Mouse (Mus musculus): Measurements from ENCODE around the gene Cops9. TPM values are rescaled to one million over a fixed set of nuclear protein-coding genes. Genes with fewer than 3 reads are reported as not detected.

The Cops9 gene
- total and polyA plus RNA-seq, 3 experiments: 377 to 618 TPM; not detected in 1

DNA sequence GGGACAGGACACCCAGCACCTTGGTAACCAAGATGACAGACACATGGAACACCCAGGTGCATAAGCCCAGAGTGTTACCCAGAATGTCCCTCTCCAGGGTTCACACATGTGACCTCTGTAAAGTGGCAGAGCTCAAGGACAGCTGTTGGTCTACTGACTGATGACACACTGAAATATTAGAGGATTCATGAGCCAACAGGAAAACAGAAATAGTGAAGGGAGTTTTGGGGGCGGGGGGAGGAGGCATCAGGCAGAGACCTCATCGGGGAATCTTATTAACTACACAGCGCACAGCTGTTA, 34.8 kb upstream of the Cops9 start:
- no peaks in the 10 kb centered on the region for H3K27me3 ChIP-seq (ENCODE audit: control insufficient read depth in 1 of 2, insufficient read depth in 2 of 2, low read length in 2 of 2)
- no peaks in the 10 kb centered on the region for H3K4me1 ChIP-seq (ENCODE audit: control insufficient read depth in 1 of 2, insufficient read depth in 2 of 2, low read length in 2 of 2)
- no peak overlapping the region for H3K27ac ChIP-seq (ENCODE audit: control insufficient read depth, low read depth, low read length)
- H3K9ac ChIP-seq (ENCODE audit: control insufficient read depth, low read depth, low read length, poor library complexity, severe bottlenecking): no peak overlapping the region
- no peak for DNase-seq (ENCODE audit: low read depth, low spot score)
- no peak overlapping the region for H3K4me3 ChIP-seq (ENCODE audit: control insufficient read depth in 1 of 2, insufficient read depth in 1 of 2, low read depth in 2 of 2, low read length in 2 of 2)
- H3K9me3 ChIP-seq (replicated peaks; ENCODE audit: insufficient read depth, low read length): no peaks in the 10 kb centered on the region
- no peaks in the 10 kb centered on the region for H3K79me2 ChIP-seq (ENCODE audit: control insufficient read depth, insufficient read depth, low read length, poor library complexity)
- TF ChIP-seq NELFE (IDR thresholded peaks at IDR 0.05; ENCODE audit: low read depth, low read length) (no peak), GABPA (IDR thresholded peaks at IDR 0.05; ENCODE audit: low read depth, low read length) (no peak), MYB (IDR thresholded peaks at IDR 0.05; ENCODE audit: low read depth, low read length) (no peak), TAL1 (IDR thresholded peaks at IDR 0.05; ENCODE audit: low read length) (no peak), RAD21 (IDR thresholded peaks at IDR 0.05; ENCODE audit: low read depth, low read length) (no peak), MXI1 (IDR thresholded peaks at IDR 0.05; ENCODE audit: low read depth, low read length) (no peak), RCOR1 (IDR thresholded peaks at IDR 0.05; ENCODE audit: low read depth, low read length) (no peak), POLR2AphosphoS5 (IDR thresholded peaks at IDR 0.05; ENCODE audit: borderline replicate concordance, low read depth, low read length) (no peak), TBP (IDR thresholded peaks at IDR 0.05; ENCODE audit: low read depth, low read length) (no peak), EP300 (IDR thresholded peaks at IDR 0.05; ENCODE audit: low read depth in 1 of 2, low read length in 2 of 2) (no peak), MAX (IDR thresholded peaks at IDR 0.05; ENCODE audit: low read length) (no peak), SIN3A (IDR thresholded peaks at IDR 0.05; ENCODE audit: low read length) (no peak), HCFC1 (IDR thresholded peaks at IDR 0.05; ENCODE audit: low read depth, low read length) (no peak)
- H3K36me3 ChIP-seq (ENCODE audit: control insufficient read depth in 1 of 2, insufficient read depth in 2 of 2, low read length in 2 of 2): no peaks in the 10 kb centered on the region

DNA sequence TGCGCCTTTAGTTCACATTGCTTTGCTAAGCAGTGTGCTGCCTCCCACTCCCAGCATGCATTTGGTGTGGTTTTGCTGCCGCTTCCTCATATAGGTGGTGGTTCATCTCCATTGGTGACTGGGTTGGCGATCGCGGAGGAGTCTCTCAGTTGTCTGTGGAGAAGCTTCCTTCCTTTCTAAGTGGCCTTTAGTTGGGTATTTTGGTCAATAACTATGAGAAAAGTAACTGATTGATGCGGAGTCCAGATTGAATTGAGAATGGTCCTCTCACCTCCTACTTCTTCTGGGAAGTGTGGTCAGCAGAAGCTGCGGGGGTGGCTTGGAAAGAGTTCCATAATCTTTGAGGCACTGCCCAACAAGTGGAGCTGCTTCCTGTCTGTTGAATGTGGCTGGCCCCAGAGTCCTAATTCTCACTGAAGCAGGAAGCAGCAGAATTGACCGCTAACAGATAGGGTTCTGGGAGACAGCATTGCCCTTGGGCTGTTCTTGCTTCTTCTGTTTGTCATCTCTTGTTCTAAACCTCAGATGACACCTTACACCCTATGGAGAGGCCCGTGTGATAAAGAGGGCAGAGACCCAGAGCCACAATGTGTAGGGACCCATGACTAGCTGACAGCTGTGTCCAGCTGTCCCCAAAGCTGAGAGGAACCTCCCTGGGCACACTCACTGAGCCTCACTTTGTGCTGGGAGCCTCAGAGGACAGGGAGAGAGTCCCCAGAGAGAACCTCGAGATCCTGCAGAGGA, 34.3 kb upstream of the Cops9 start:
- TF ChIP-seq ETS1 (IDR thresholded peaks at IDR 0.05; ENCODE audit: low read depth, low read length) (no peak), POLR2AphosphoS5 (IDR thresholded peaks at IDR 0.05; ENCODE audit: borderline replicate concordance, low read depth, low read length) (no peak), NRF1 (IDR thresholded peaks at IDR 0.05; ENCODE audit: insufficient read depth, low read depth, low read length, poor library complexity, severe bottlenecking) (no peak), SIN3A (IDR thresholded peaks at IDR 0.05; ENCODE audit: low read length) (no peak), BHLHE40 (IDR thresholded peaks at IDR 0.05; ENCODE audit: borderline replicate concordance, low read depth, low read length) (no peak), MYC (IDR thresholded peaks at IDR 0.05; ENCODE audit: low read depth, low read length) (no peak), CHD1 (IDR thresholded peaks at IDR 0.05; ENCODE audit: low read depth, low read length) (no peak), ELF1 (IDR thresholded peaks at IDR 0.05; ENCODE audit: low read depth, low read length) (no peak), CTCF (IDR thresholded peaks at IDR 0.05 in 2 of 3, conservative IDR thresholded peaks at IDR 0.05 in 1 of 3; ENCODE audit: control insufficient read depth in 1 of 3, insufficient read depth in 1 of 3, low read depth in 2 of 3, low read length in 3 of 3, poor library complexity in 1 of 3, severe bottlenecking in 1 of 3) (no peak), JUND (IDR thresholded peaks at IDR 0.05; ENCODE audit: low read depth, low read length) (no peak), UBTF (IDR thresholded peaks at IDR 0.05; ENCODE audit: borderline replicate concordance, insufficient read depth, low read depth, low read length) (no peak), SMC3 (IDR thresholded peaks at IDR 0.05; ENCODE audit: low read depth, low read length) (no peak), MAX (IDR thresholded peaks at IDR 0.05; ENCODE audit: low read length) (no peak)
- H3K27me3 ChIP-seq (ENCODE audit: control insufficient read depth in 1 of 2, insufficient read depth in 2 of 2, low read length in 2 of 2): no peaks in the 10 kb centered on the region
- no peaks in the 10 kb centered on the region for H3K9me3 ChIP-seq (replicated peaks; ENCODE audit: insufficient read depth, low read length)
- no peaks in the 10 kb centered on the region for H3K4me1 ChIP-seq (ENCODE audit: control insufficient read depth in 1 of 2, insufficient read depth in 2 of 2, low read length in 2 of 2)
- no peaks in the 10 kb centered on the region for H3K36me3 ChIP-seq (ENCODE audit: control insufficient read depth in 1 of 2, insufficient read depth in 2 of 2, low read length in 2 of 2)
- no peak overlapping the region for H3K27ac ChIP-seq (ENCODE audit: control insufficient read depth, low read depth, low read length)
- H3K4me3 ChIP-seq (ENCODE audit: control insufficient read depth in 1 of 2, insufficient read depth in 1 of 2, low read depth in 2 of 2, low read length in 2 of 2): no peak overlapping the region
- no peaks in the 10 kb centered on the region for H3K79me2 ChIP-seq (ENCODE audit: control insufficient read depth, insufficient read depth, low read length, poor library complexity)
- H3K9ac ChIP-seq (ENCODE audit: control insufficient read depth, low read depth, low read length, poor library complexity, severe bottlenecking): no peak overlapping the region
- no peak for DNase-seq (ENCODE audit: low read depth, low spot score)
